Mouse (Mus musculus) cerebellum, postnatal 14 days (tissue): ENCODE measurements at regions not wholly inside any gene's neighbourhood (a gene's known extent, or its start where the extent isn't known, plus 50 kb on each side); places are given as distances from the start of the nearest gene placed in this dataset.
A peak's percentile ranks its signal among the peaks of the same experiment; 100 is the strongest.
"Not testable (repeated sequence)": the region's sequence is repeated elsewhere in the genome, so short reads cannot be mapped to it uniquely, and the experiment has no call there.

Experiments
- DNase-seq, 2 experiments: peaks; one replicate each; pipeline ENCODE4 v3.0.0; 2021; ENCODE audit warnings: mixed read lengths in 2 of 2

DNA sequence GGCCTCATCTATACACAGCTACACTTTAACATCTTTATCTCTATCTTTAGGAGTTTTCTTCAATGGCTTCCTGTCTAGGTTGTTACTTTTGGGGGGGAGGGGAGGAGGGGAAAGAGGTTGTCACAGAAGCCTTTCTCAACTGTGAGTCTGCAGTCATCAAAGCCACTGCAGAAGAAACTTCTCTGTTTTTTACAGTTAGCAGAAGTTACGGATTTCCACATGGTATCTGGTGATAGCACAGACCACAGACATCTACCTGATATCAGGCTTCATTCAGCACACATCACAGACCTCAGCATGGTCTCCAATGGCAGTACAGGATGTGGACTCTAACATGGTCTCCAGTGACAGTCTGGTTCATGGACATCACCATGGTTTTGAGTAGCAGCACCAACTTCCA lies 234.8 kb upstream of the Adarb2 start:
- no peak for DNase-seq

GRCm38 (mm10) chr13:7994198-7994597 lies 208.5 kb upstream of the Adarb2 start:
- no peak for DNase-seq

- DNase-seq, result not testable (repeated sequence)
These were observed 172.6 kb upstream of the Adarb2 start for GRCm38 (mm10) chr13:8030096-8030495.

- DNase-seq, result no peak
These were observed 151.7 kb upstream of the Adarb2 start for GRCm38 (mm10) chr13:8050930-8051495.

GRCm38 (mm10) chr13:8056122-8056818 lies 146.4 kb upstream of the Adarb2 start:
- DNase-seq, result no peak

DNA sequence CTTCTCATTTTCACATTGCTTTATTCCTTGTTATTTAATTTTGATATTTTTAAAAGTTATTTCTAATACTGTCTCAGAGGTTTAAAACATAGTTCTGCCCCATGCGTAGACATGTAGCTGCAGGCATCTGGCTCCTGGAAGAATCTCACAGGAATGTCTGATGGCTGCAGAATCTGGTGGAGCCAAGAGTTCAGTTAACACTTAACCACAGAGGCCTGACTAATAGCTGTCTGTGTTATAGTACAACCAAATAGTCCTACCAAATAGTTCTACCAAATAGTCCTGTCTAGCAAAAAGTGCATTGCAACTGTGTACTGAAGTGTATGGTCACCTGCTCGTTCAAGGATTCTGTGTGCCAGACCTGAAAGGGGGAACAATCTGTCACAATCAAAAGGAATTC lies 115.5 kb upstream of the Adarb2 start:
- no peak for DNase-seq

- peak; percentile 21 to 27 for DNase-seq
These were observed 113.1 kb upstream of the Adarb2 start for GRCm38 (mm10) chr13:8089519-8089918.

- no peak for DNase-seq
These were observed 94.0 kb upstream of the Adarb2 start for GRCm38 (mm10) chr13:8108701-8109100.

DNA sequence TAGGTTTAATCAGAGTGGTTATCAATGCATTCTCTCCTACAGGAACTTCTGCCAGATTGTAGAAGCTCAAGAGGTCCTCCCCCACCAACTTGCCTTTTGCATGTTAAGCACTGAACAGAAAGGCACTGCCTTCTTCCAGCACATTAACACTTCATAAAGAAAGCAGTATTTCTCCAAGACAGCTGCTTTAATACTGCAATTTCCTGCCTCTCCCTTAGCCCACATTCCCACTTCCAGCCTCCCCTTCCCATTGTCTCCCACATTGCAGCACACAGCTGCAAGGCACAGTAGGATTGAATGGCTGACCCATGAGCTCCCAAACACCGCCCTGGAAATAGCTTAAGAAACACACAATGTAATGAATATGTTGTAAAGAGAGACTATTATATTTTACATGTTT lies 89.7 kb upstream of the Adarb2 start:
- no peak for DNase-seq

GRCm38 (mm10) chr13:8119013-8119412 lies 83.7 kb upstream of the Adarb2 start:
- DNase-seq, result peak; percentile 1 to 3

DNA sequence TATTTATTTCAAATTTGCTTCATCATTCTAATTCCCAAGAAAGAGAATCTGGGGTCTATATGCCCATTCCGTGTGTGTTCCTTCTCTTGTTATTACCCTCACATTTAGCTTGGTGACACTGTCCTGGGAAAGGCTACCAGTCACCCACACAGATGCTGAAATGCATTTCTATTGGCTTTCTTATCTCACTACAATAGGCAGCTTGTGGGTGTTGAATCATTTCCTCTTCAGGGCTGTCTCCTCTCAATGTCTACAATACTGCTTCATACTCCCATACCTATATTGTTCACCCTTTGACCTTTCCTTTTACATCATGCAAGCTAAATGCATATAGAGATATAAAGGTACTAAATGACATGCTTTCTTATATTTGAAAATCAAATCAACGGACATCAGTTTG lies 82.7 kb upstream of the Adarb2 start:
- no peak for DNase-seq

DNA sequence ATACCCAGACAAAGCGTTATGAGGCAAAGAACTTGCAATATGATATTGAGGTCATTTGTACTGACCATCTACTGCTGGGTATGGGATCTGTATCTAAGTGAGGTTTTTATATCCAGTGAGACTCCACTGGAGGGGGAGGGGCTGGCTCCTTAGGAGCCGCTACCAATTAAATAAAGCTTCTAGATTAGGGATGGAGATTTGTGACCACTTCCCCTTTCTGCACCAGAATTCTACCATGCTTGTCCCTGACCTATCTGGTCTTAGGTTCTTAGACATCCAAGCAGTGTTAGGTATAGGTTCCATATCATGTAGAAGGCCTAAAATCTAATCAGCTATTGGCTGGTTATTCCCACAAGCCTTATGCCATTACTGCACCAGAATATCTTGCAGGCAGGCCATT lies 67.9 kb upstream of the Adarb2 start:
- no peak for DNase-seq

DNA sequence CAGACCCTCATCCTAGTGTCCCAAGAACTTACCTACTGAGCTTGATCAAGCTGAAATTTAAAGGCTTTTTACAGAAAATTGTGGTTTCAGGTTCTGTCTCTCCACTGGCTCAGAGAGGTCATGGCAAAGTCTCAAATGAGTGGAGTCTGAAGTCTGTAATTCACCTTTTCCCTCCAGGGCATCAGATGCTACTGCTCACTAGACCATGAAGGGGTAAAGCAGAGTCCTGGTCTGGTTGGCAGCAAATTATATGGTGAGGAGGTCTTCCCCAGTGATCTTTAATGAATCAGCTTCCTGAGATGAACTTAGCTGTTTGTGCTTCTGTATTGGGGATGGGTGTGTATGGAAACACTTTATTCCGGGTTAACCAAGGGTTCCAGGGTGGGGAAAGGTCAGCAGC lies 63.3 kb upstream of the Adarb2 start:
- DNase-seq, result no peak

GRCm38 (mm10) chr13:8152168-8152567 lies 50.5 kb upstream of the Adarb2 start:
- no peak for DNase-seq
